In the genomic region with DNA sequence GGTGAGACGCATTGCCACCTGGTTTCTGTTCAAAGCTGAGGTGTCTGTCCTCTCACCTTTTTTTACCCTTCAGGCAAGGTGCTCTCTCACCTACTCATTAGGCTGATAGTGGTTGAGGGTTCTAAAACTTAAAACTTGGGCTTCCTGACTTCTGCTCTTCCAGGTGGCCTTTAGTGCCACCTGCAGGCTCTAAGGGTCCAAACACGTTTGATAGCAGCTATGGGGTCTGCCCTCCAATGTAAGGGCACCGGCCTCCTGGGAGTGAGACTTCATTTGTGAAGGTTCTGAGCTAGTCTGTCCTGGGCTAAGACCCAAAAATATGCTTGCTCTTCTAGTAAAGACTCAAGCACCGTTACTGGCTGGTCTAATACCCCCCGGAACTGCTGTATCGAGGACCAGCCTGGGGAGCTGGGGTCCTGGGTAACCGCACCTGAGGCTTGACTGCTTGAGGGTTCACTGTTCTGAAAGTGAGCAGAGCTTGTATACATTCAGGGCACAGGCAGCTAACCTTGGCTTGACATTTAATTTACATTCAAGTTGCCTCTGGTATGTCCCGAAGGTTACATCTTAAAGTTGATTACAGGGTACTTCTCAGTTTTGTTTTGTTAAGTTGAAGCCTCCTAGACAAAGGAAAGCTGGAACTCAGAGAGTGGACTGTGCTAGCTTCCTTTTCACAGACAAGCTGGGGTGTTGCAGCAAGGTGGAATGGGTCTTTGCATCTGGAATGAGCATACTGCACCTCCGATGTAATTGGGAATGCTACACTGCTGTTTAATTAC, we compare ENCODE assay signal across 11 mouse cellular contexts. TPM values are rescaled to one million over a fixed set of nuclear protein-coding genes. Genes with fewer than 3 reads are reported as not detected.
DNase-seq lines count a peak whose midpoint lies in the region; ATAC-seq and TF ChIP-seq lines count a peak whose summit lies in the region.
"Had no signal": no experiment of that assay in that cellular context is flagged by ENCODE, and none has a peak within 500 bp of the region (broad histone marks: within the 10 kb centered on the region; RNA-seq: fewer than 3 reads in every experiment).

No protein-coding gene starts in this region.

- H3K27me3 ChIP-seq in heart, embryonic 10.5 days (ENCODE audit: insufficient read depth, poor library complexity, severe bottlenecking): no peaks in the 10 kb centered on the region
- H3K27me3 ChIP-seq in heart, embryonic 12.5 days (replicated peaks): no peaks in the 10 kb centered on the region
- no peaks in the 10 kb centered on the region for H3K27me3 ChIP-seq in midbrain, embryonic 11.5 days (ENCODE audit: control insufficient read depth, insufficient read depth, low read length)
- H3K27me3 ChIP-seq in midbrain, embryonic 13.5 days: no peaks in the 10 kb centered on the region

- H3K27ac ChIP-seq in heart, embryonic 10.5 days: peak overlapping the region; percentile 10; the same call in 1 of the 2 replicates
- H3K27ac ChIP-seq in heart, embryonic 12.5 days (ENCODE audit: poor library complexity, severe bottlenecking): no peak overlapping the region
- H3K27ac ChIP-seq in midbrain, embryonic 11.5 days (ENCODE audit: low read depth, low read length): no peak overlapping the region
- H3K27ac ChIP-seq in midbrain, embryonic 13.5 days: no peak overlapping the region
- H3K27ac ChIP-seq in bone marrow, adult 2 months (ENCODE audit: control insufficient read depth, insufficient read depth, low read depth, low read length, poor library complexity): no peak overlapping the region

- DNase-seq in heart, embryonic 10.5 days (ENCODE audit: low spot score): no peak
- DNase-seq in midbrain, embryonic 11.5 days (ENCODE audit: low spot score, missing footprints): peak; percentile 73
- peak; percentile 21 to 26 for DNase-seq in thymus, postnatal 10 days (ENCODE audit: low spot score in 2 of 2)
- DNase-seq in right cerebral cortex, postnatal 10 days (ENCODE audit: low spot score in 2 of 2): no peak
- DNase-seq in spleen, adult 12 weeks (ENCODE audit: low spot score): no peak
- DNase-seq: left cerebral cortex, postnatal 4 days; right cerebral cortex, postnatal 14 days had no signal

- no peak for TF ChIP-seq POLR2A in bone marrow, adult 2 months (IDR thresholded peaks at IDR 0.05; ENCODE audit: borderline replicate concordance, control insufficient read depth, low read depth, low read length)

- H3K4me1 ChIP-seq in heart, embryonic 10.5 days: peaks cover 18% of the 10 kb centered on the region
- H3K4me1 ChIP-seq in heart, embryonic 12.5 days (replicated peaks): peaks cover 20% of the 10 kb centered on the region
- peaks cover 15% of the 10 kb centered on the region for H3K4me1 ChIP-seq in midbrain, embryonic 11.5 days (ENCODE audit: control insufficient read depth, insufficient read depth, low read length)
- H3K4me1 ChIP-seq in midbrain, embryonic 13.5 days (replicated peaks): peaks cover 24% of the 10 kb centered on the region
- peaks cover 2% of the 10 kb centered on the region for H3K4me1 ChIP-seq in bone marrow, adult 2 months (ENCODE audit: control insufficient read depth, insufficient read depth, low read length)

- no peak overlapping the region for H3K4me3 ChIP-seq in heart, embryonic 10.5 days
- H3K4me3 ChIP-seq in heart, embryonic 12.5 days: no peak overlapping the region
- H3K4me3 ChIP-seq in midbrain, embryonic 11.5 days (ENCODE audit: low read depth, low read length): no peak overlapping the region
- H3K4me3 ChIP-seq in midbrain, embryonic 13.5 days (replicated peaks): no peak overlapping the region
- no peak overlapping the region for H3K4me3 ChIP-seq in bone marrow, adult 2 months (replicated peaks; ENCODE audit: control insufficient read depth, low read depth, low read length)

- no peak overlapping the region for H3K4me2 ChIP-seq in heart, embryonic 12.5 days
- H3K4me2 ChIP-seq in midbrain, embryonic 11.5 days: no peak overlapping the region
- no peak overlapping the region for H3K4me2 ChIP-seq in midbrain, embryonic 13.5 days (replicated peaks)

- no peaks in the 10 kb centered on the region for H3K9me3 ChIP-seq in heart, embryonic 10.5 days
- H3K9me3 ChIP-seq in heart, embryonic 12.5 days (replicated peaks): no peaks in the 10 kb centered on the region
- H3K9me3 ChIP-seq in midbrain, embryonic 11.5 days (ENCODE audit: control insufficient read depth, low read length): no peaks in the 10 kb centered on the region
- H3K9me3 ChIP-seq in midbrain, embryonic 13.5 days: no peaks in the 10 kb centered on the region

- H3K9ac ChIP-seq in heart, embryonic 12.5 days: no peak overlapping the region
- no peak overlapping the region; the same call in 1 of the 2 replicates for H3K9ac ChIP-seq in midbrain, embryonic 11.5 days (ENCODE audit: low read length)
- no peak overlapping the region for H3K9ac ChIP-seq in midbrain, embryonic 13.5 days (replicated peaks)

- no peak for ATAC-seq in heart, embryonic 12.5 days (ENCODE audit: insufficient number of reproducible peaks, low FRiP score)
- no peak for ATAC-seq in midbrain, embryonic 11.5 days (ENCODE audit: low FRiP score)
- no peak for ATAC-seq in midbrain, embryonic 13.5 days
- ATAC-seq: forebrain, embryonic 14.5 days had no signal

- 78% methylated on average over 9 of the region's 9 CpGs for WGBS in heart, embryonic 10.5 days
- WGBS in heart, embryonic 12.5 days: 75% methylated on average over 9 of the region's 9 CpGs
- 77% methylated on average over 9 of the region's 9 CpGs for WGBS in midbrain, embryonic 11.5 days
- 81% methylated on average over 9 of the region's 9 CpGs for WGBS in midbrain, embryonic 13.5 days
- WGBS in bone marrow, adult 2 months: 75% methylated on average over 9 of the region's 9 CpGs

- peaks cover 4% of the 10 kb centered on the region; the same call in 1 of the 2 replicates for H3K36me3 ChIP-seq in heart, embryonic 10.5 days
- H3K36me3 ChIP-seq in heart, embryonic 12.5 days: peaks cover 1% of the 10 kb centered on the region
- no peaks in the 10 kb centered on the region for H3K36me3 ChIP-seq in midbrain, embryonic 11.5 days (ENCODE audit: control insufficient read depth, insufficient read depth, low read length)
- H3K36me3 ChIP-seq in midbrain, embryonic 13.5 days: no peaks in the 10 kb centered on the region

- peak; percentile 33; the same call in 1 of the 2 replicates for TF ChIP-seq CTCF in bone marrow, adult 2 months (IDR thresholded peaks at IDR 0.05; ENCODE audit: control insufficient read depth, insufficient read depth, low read length)

RNA-seq across cellular contexts. Expression of gene Dleu7, which starts 41.3 kb away (rescaled TPM):
- polyA plus RNA-seq in heart, embryonic 10.5 days (2016; fragmentation: Nextera tagmentation; extraction: Ambion mirVana): 1.1 and 1.5 TPM in 2 replicates
- polyA plus RNA-seq in heart, embryonic 12.5 days (2016; fragmentation: Nextera tagmentation; extraction: Ambion mirVana): 1.4 and 1.7 TPM in 2 replicates
- polyA plus RNA-seq in midbrain, embryonic 11.5 days (2014; fragmentation: Nextera tagmentation; extraction: Ambion mirVana): 3.7 and 5.1 TPM in 2 replicates
- polyA plus RNA-seq in midbrain, embryonic 13.5 days (2015; fragmentation: Nextera tagmentation; extraction: Ambion mirVana): 5.4 and 5.8 TPM in 2 replicates
- polyA plus RNA-seq in bone marrow, adult 2 months (2011; ENCODE audit: insufficient read depth, insufficient read length, low replicate concordance, missing spikeins): not detected in 2 replicates

RNA-seq across cellular contexts. Expression of gene Rnaseh2b, which starts 41.7 kb away (rescaled TPM):
- 61.0 and 65.2 TPM in 2 replicates for polyA plus RNA-seq in heart, embryonic 10.5 days (2016; fragmentation: Nextera tagmentation; extraction: Ambion mirVana)
- polyA plus RNA-seq in heart, embryonic 12.5 days (2016; fragmentation: Nextera tagmentation; extraction: Ambion mirVana): 69.1 and 76.0 TPM in 2 replicates
- polyA plus RNA-seq in midbrain, embryonic 11.5 days (2014; fragmentation: Nextera tagmentation; extraction: Ambion mirVana): 78.1 and 89.3 TPM in 2 replicates
- polyA plus RNA-seq in midbrain, embryonic 13.5 days (2015; fragmentation: Nextera tagmentation; extraction: Ambion mirVana): 39.3 and 49.4 TPM in 2 replicates
- polyA plus RNA-seq in bone marrow, adult 2 months (2011; ENCODE audit: insufficient read depth, insufficient read length, low replicate concordance, missing spikeins): 57.3 and 70.0 TPM in 2 replicates

Comparison
In these comparisons a context has a peak if more than half of its experiments do, and no peak if none do; other contexts are left out.
1. DNase-seq: peak in midbrain, embryonic 11.5 days (single experiment) and thymus, postnatal 10 days (2 of 2); none in heart, embryonic 10.5 days (single experiment), right cerebral cortex, postnatal 10 days (0 of 2) and spleen, adult 12 weeks (single experiment).